Mouse (Mus musculus) small intestine, adult 2 months (tissue): Measurements from ENCODE around the gene Coasy.
"Not testable (repeated sequence)": the region's sequence is repeated elsewhere in the genome, so short reads cannot be mapped to it uniquely, and the experiment has no call there.

ENCODE experiments used
- CTCF ChIP-seq: fragments of 200-500 bp; IDR thresholded peaks from 2 replicates; pipeline ENCODE4 v1.5.1; 2012; ENCODE audit warnings: low read depth, mild to moderate bottlenecking, control low read depth, inconsistent platforms, low read length, moderate library complexity, mixed read lengths; ENCODE audit not compliant: insufficient replicate concordance, insufficient read length; ENCODE audit errors: extremely low read depth
- POLR2A ChIP-seq: fragments of 200-500 bp; IDR thresholded peaks from 2 replicates; pipeline ENCODE4 v1.6.1; 2012; ENCODE audit warnings: low read depth, mild to moderate bottlenecking, control low read depth, inconsistent platforms, low read length, moderate library complexity

GRCm38 (mm10) chr11:101124494-101124893 lies 42.1 kb downstream of the Coasy start:
- not testable (repeated sequence) for TF ChIP-seq POLR2A, CTCF
